7 mouse cellular contexts compared by ENCODE assay signal in genomic region chr6:138477611-138478010, GRCm38 (mm10).
DNase-seq lines count a peak whose midpoint lies in the region; ATAC-seq and TF ChIP-seq lines count a peak whose summit lies in the region.

No protein-coding gene starts in this region.

- no peak overlapping the region for H3K9ac ChIP-seq in intestine, embryonic 14.5 days (ENCODE audit: low read length)
- no peak overlapping the region for H3K9ac ChIP-seq in stomach, postnatal 0 days (ENCODE audit: low read length)

- no peak overlapping the region for H3K4me3 ChIP-seq in forebrain, embryonic 10.5 days
- H3K4me3 ChIP-seq in intestine, embryonic 14.5 days (ENCODE audit: low read depth, low read length): no peak overlapping the region
- H3K4me3 ChIP-seq in stomach, postnatal 0 days (ENCODE audit: low read depth, low read length): no peak overlapping the region

- peaks cover 5% of the 10 kb centered on the region for H3K4me1 ChIP-seq in forebrain, embryonic 10.5 days
- no peaks in the 10 kb centered on the region for H3K4me1 ChIP-seq in intestine, embryonic 14.5 days (replicated peaks; ENCODE audit: control insufficient read depth, insufficient read depth, low read length)
- no peaks in the 10 kb centered on the region for H3K4me1 ChIP-seq in stomach, postnatal 0 days (replicated peaks; ENCODE audit: control insufficient read depth, insufficient read depth)

- 15% methylated on average over 5 of the region's 5 CpGs for WGBS in forebrain, embryonic 10.5 days
- WGBS in intestine, embryonic 14.5 days: 14% methylated on average over 5 of the region's 5 CpGs
- WGBS in stomach, postnatal 0 days: 22% methylated on average over 5 of the region's 5 CpGs

- peak; percentile 73 for DNase-seq in R1 (ENCODE audit: low read depth, low spot score)
- DNase-seq in brain, adult 2 months (ENCODE audit: low read depth, low spot score): peak; percentile 70
- peak; percentile 79 for DNase-seq in forebrain, embryonic 10.5 days (ENCODE audit: extremely low spot score, low spot score)
- DNase-seq in intestine, embryonic 14.5 days (ENCODE audit: low spot score): peak; percentile 76
- peak; percentile 72 to 81 for DNase-seq in left cerebral cortex, adult 18-20 months (ENCODE audit: low spot score in 2 of 2)
- DNase-seq in stomach, postnatal 0 days (ENCODE audit: low spot score): peak; percentile 81

- no peak overlapping the region for H3K4me2 ChIP-seq in intestine, embryonic 14.5 days (ENCODE audit: low read length)
- no peak overlapping the region for H3K4me2 ChIP-seq in stomach, postnatal 0 days (replicated peaks; ENCODE audit: low read depth)

- peak; percentile 60; the same call in 1 of the 2 replicates for ATAC-seq in intestine, embryonic 14.5 days (replicated peaks; ENCODE audit: low FRiP score, low TSS enrichment, low read depth)
- peak; percentile 99 for ATAC-seq in megakaryocyte progenitor cell, adult 5-6 weeks (replicated peaks; ENCODE audit: poor library complexity)
- 0 out of 2 replicates have a peak, but pooled peaks have one; percentile 26 for ATAC-seq in stomach, postnatal 0 days (ENCODE audit: low FRiP score, low TSS enrichment)

- no peaks in the 10 kb centered on the region for H3K27me3 ChIP-seq in forebrain, embryonic 10.5 days (ENCODE audit: poor library complexity, severe bottlenecking)
- no peaks in the 10 kb centered on the region for H3K27me3 ChIP-seq in intestine, embryonic 14.5 days (replicated peaks; ENCODE audit: control insufficient read depth, insufficient read depth, low read length)
- H3K27me3 ChIP-seq in stomach, postnatal 0 days (ENCODE audit: control insufficient read depth, insufficient read depth, low read length): no peaks in the 10 kb centered on the region

- TF ChIP-seq EP300 in stomach, postnatal 0 days (optimal IDR thresholded peaks at IDR 0.05): no peak

- TF ChIP-seq CTCF in stomach, postnatal 0 days (IDR thresholded peaks at IDR 0.05; ENCODE audit: low read depth): peak; percentile 99

- H3K36me3 ChIP-seq in forebrain, embryonic 10.5 days (replicated peaks): no peaks in the 10 kb centered on the region
- H3K36me3 ChIP-seq in intestine, embryonic 14.5 days (ENCODE audit: control insufficient read depth, insufficient read depth, low read length): no peaks in the 10 kb centered on the region
- no peaks in the 10 kb centered on the region for H3K36me3 ChIP-seq in stomach, postnatal 0 days (ENCODE audit: control insufficient read depth, insufficient read depth, low read length)

- H3K27ac ChIP-seq in forebrain, embryonic 10.5 days: no peak overlapping the region
- H3K27ac ChIP-seq in intestine, embryonic 14.5 days (ENCODE audit: low read depth): no peak overlapping the region
- H3K27ac ChIP-seq in stomach, postnatal 0 days (replicated peaks): no peak overlapping the region

- H3K9me3 ChIP-seq in forebrain, embryonic 10.5 days: no peaks in the 10 kb centered on the region
- H3K9me3 ChIP-seq in intestine, embryonic 14.5 days (ENCODE audit: control insufficient read depth, low read length): no peaks in the 10 kb centered on the region
- no peaks in the 10 kb centered on the region for H3K9me3 ChIP-seq in stomach, postnatal 0 days (ENCODE audit: control insufficient read depth, low read length)

Comparison
In these comparisons a context has a peak if more than half of its experiments do, and no peak if none do; other contexts are left out.
1. ATAC-seq: peak in every context shown above with its lines; median percentile 99 in megakaryocyte progenitor cell, adult 5-6 weeks; 60 in intestine, embryonic 14.5 days; 26 in stomach, postnatal 0 days.